Comparison of ENCODE assay signal across 19 mouse cellular contexts in genomic region chr12:54982935-54983715, GRCm38 (mm10). TPM values are rescaled to one million over a fixed set of nuclear protein-coding genes. Genes with fewer than 3 reads are reported as not detected.
"Had no signal": no experiment of that assay in that cellular context is flagged by ENCODE, and none has a peak within 500 bp of the region (broad histone marks: within the 10 kb centered on the region; RNA-seq: fewer than 3 reads in every experiment).

No protein-coding gene starts in this region.

- H3K9ac ChIP-seq: kidney, embryonic 15.5 days; neural tube, embryonic 12.5 days had no signal

- H3K4me3 ChIP-seq: left cerebral cortex, adult 2 months; neural tube, embryonic 12.5 days had no signal

- H3K9me3 ChIP-seq: kidney, embryonic 15.5 days; limb, embryonic 10.5 days; midbrain, embryonic 10.5 days; neural tube, embryonic 12.5 days had no signal

- H3K27ac ChIP-seq: kidney, embryonic 15.5 days; left cerebral cortex, adult 2 months; limb, embryonic 10.5 days; midbrain, embryonic 10.5 days; neural tube, embryonic 12.5 days had no signal

- ATAC-seq: lung, postnatal 0 days had no signal

- H3K27me3 ChIP-seq: kidney, embryonic 15.5 days; neural tube, embryonic 12.5 days had no signal

- DNase-seq: kidney, adult 18-20 months; kidney, postnatal 14 days; lung, adult 2 months; lung, postnatal 36 days; midbrain, embryonic 14.5 days; thymus, adult 18-20 months; thymus, postnatal 14 days had no signal

RNA-seq across cellular contexts. Expression of gene Gm20403, which starts 3.2 kb away (rescaled TPM):
- total RNA-seq: left cerebral cortex, adult 2 months; left cerebral cortex, postnatal 14 days; megakaryocyte progenitor cell, adult 5-6 weeks; neutrophil, adult 5-6 weeks had no signal
- polyA plus RNA-seq: kidney, embryonic 15.5 days; large intestine, adult 2 months; limb, embryonic 10.5 days; limb, embryonic 14.5 days; lung, adult 2 months; lung, postnatal 0 days; midbrain, embryonic 10.5 days; midbrain, embryonic 14.5 days; neural tube, embryonic 12.5 days; stomach, embryonic 14.5 days had no signal
